Comparison of ENCODE assay signal across 15 mouse cellular contexts in the genomic region with DNA sequence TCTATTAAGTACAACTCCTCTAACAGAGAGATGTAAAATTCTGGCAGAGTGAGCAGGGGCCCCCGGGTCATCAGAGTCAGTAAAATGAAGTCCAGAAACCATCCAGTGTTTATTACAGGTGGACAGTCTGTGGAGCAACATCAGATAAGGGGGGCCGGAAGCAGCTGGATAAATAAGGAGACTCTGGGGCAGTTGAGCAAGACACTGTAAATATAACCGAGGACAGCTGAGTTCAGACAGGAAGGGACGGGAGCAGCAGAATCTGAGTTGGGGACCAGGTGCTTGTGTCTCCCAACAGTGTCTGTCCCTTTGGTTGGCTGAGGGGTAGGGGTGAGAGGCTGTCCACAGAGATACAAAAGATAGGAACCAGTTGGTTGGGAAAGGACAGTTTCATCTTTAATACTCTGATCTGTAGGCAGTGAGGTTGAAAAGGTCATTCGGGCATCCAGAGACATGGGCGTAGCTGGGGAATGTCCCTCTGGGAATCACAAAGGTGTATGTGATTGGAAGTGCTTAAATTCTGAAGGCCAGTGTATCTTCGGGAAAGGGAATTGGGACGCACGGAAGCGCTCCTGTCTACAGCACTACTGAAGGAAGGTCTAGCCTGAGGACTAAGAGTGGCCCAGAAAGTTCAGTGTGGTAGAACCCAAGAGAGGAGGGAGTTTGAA.
A peak's percentile ranks its signal among the peaks of the same experiment; 100 is the strongest.
DNase-seq lines count a peak whose midpoint lies in the region; ATAC-seq and TF ChIP-seq lines count a peak whose summit lies in the region.
"Had no signal": no experiment of that assay in that cellular context is flagged by ENCODE, and none has a peak within 500 bp of the region (broad histone marks: within the 10 kb centered on the region; RNA-seq: fewer than 3 reads in every experiment).

No protein-coding gene starts in this region.

- peak; percentile 60 for DNase-seq in gastrocnemius, adult 2 months
- DNase-seq in gastrocnemius, postnatal 4 days (ENCODE audit: low spot score in 2 of 2), result no peak
- peak; percentile 25 for DNase-seq in urinary bladder, postnatal 14 days (ENCODE audit: low spot score)
- no peak for DNase-seq in urinary bladder, adult 18-20 months (ENCODE audit: low spot score in 2 of 2)
- peak; percentile 74 for DNase-seq in yolk sac, embryonic 10.5 days (ENCODE audit: low spot score)
- no peak for DNase-seq in retina, postnatal 1 day
- DNase-seq in left cerebral cortex, postnatal 14 days (ENCODE audit: low spot score in 2 of 2), result no peak
- DNase-seq: B cell, adult 2 months; cerebellum, adult 9-10 months; right cerebral cortex, postnatal 25 days; thymus, postnatal 36 days had no signal

- WGBS in liver, embryonic 15.5 days (ENCODE audit: insufficient replicate concordance), result 55% methylated on average over 10 of the region's 10 CpGs

- no peak for TF ChIP-seq CTCF in gastrocnemius, adult 2 months (IDR thresholded peaks at IDR 0.05)

- peak overlapping the region; percentile 74 for H3K27ac ChIP-seq in gastrocnemius, adult 2 months
- H3K27ac ChIP-seq in liver, embryonic 15.5 days (replicated peaks), result peak overlapping the region; percentile 74
- H3K27ac ChIP-seq: embryonic facial prominence, embryonic 13.5 days had no signal

- intact Hi-C loops in gastrocnemius, adult 2 months (cut with DNase I), result loop anchor here (5.0 kb wide), 1 partner anchor 35 kb away; no protein-coding TSS in a partner anchor
- intact Hi-C loops in left cerebral cortex, postnatal 14 days (cut with DNase I), result no loop called here

- H3K4me2 ChIP-seq in liver, embryonic 15.5 days, result 0 out of 2 replicates have a peak overlapping the region, but pooled peaks have one; percentile 13
- H3K4me2 ChIP-seq: embryonic facial prominence, embryonic 13.5 days had no signal

- H3K27me3 ChIP-seq in liver, embryonic 15.5 days, result no peaks in the 10 kb centered on the region
- H3K27me3 ChIP-seq: embryonic facial prominence, embryonic 13.5 days had no signal

- peak; percentile 67 for ATAC-seq in liver, embryonic 15.5 days (ENCODE audit: insufficient read depth)
- ATAC-seq: hindbrain, embryonic 16.5 days; midbrain, embryonic 16.5 days had no signal

- H3K9ac ChIP-seq in liver, embryonic 15.5 days, result no peak overlapping the region
- H3K9ac ChIP-seq: embryonic facial prominence, embryonic 13.5 days had no signal

- H3K4me1 ChIP-seq in liver, embryonic 15.5 days (replicated peaks), result peaks cover 5% of the 10 kb centered on the region; the same call in 1 of the 2 replicates
- H3K4me1 ChIP-seq: embryonic facial prominence, embryonic 13.5 days had no signal

- no peaks in the 10 kb centered on the region for H3K9me3 ChIP-seq in liver, embryonic 15.5 days (replicated peaks)
- H3K9me3 ChIP-seq: embryonic facial prominence, embryonic 13.5 days had no signal

- H3K4me3 ChIP-seq in gastrocnemius, adult 2 months, result no peak overlapping the region
- no peak overlapping the region for H3K4me3 ChIP-seq in liver, embryonic 15.5 days (replicated peaks)
- H3K4me3 ChIP-seq: embryonic facial prominence, embryonic 13.5 days had no signal

- H3K36me3 ChIP-seq in liver, embryonic 15.5 days (replicated peaks), result 0 out of 2 replicates have a peak, but pooled peaks cover 2% of the 10 kb centered on the region

Comparison
In these comparisons a context has a peak if more than half of its experiments do, and no peak if none do; other contexts are left out.
1. DNase-seq: peak in gastrocnemius, adult 2 months (single experiment), urinary bladder, postnatal 14 days (single experiment) and yolk sac, embryonic 10.5 days (single experiment); none in gastrocnemius, postnatal 4 days (0 of 2), urinary bladder, adult 18-20 months (0 of 2), retina, postnatal 1 day (single experiment) and left cerebral cortex, postnatal 14 days (0 of 2).